Mouse (Mus musculus): ENCODE measurements at regions not wholly inside any gene's neighbourhood (a gene's known extent, or its start where the extent isn't known, plus 50 kb on each side); places are given as distances from the start of the nearest gene placed in this dataset.

GRCm38 (mm10) chr6:31658447-31659199 lies 94.8 kb upstream of the Podxl start:
- DNase-seq: no peak

GRCm38 (mm10) chr6:31650791-31651476 lies 87.2 kb upstream of the Podxl start:
- DNase-seq: no peak

- no peak for DNase-seq
Observed at GRCm38 (mm10) chr6:31645261-31645660, 81.5 kb upstream of the Podxl start.

GRCm38 (mm10) chr6:31644504-31644903 lies 80.7 kb upstream of the Podxl start:
- no peak for DNase-seq

- peak; percentile 81 for DNase-seq
Observed at GRCm38 (mm10) chr6:31642451-31642942, 78.7 kb upstream of the Podxl start.

DNA sequence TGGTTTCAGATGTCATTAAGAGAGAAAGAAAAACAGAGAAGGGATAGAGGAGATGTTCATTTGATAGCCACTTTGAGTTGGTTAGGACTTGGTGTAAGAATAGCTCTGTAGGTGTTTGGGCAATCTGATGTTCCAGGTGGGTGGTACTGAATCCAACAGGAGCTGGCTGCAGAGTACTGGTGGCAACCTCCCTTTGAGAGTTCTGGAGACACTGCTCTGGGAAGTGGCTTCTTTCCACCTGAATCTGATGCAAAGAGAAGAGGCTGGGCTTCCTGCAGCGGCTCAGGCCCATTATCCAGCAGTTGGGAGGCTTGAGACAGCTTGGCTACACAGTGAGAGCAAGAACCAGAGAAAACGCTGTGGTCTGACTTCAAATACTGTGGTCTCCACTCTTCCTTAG lies 77.0 kb upstream of the Podxl start:
- DNase-seq: no peak

DNA sequence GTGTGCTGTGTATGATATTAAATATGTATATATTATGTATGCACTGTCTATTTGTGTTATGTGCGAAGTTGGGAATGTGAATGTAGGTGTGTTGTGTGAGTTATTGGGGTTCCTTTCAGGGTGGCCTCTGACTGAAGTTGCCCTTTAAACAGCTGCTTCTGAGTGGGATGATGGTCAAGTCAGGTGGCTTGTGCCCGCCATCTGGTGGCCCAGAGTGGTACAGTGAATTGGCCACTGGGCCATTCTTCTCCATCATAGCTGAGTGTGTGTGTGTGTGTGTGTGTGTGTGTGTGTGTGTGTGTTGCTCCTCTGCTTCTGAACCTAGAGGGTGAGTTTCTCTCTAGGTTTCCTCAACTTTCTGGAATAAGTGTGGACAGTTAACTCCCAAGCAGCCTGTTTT lies 75.7 kb upstream of the Podxl start:
- DNase-seq: peak; percentile 46

GRCm38 (mm10) chr6:31638434-31639220 lies 74.8 kb upstream of the Podxl start:
- no peak for DNase-seq

DNA sequence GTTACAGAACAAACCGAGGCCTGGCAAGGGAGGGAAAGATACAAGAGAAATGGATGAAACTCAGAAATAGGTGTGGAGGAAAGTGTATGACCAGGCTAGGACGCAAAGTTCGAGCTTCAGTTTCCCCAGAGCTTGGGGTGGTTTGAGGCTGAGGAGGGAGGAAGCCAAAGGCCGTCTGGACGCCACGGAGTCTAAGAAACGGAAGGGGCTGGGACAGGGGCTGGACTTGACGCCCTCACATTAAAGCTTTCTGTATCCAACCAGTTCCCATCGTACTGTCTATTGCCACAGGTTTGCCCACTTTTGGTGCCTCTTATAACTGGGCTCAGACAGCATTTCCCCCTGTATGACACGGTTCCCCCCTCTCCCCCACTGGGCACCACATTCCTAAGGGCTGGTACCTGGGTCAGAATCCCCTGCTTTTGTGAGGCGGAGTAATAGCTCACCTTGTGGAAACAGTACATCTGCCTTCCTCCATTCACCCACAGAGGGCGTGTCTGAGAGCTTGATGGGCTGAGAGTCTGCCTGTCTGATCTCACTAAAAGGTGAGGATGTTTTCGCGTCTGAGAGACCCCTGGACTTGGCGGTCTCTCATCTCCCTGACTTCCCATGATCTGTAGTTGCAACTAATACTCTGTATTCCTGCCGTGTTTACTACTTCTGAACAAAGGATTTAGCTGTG lies 73.7 kb upstream of the Podxl start:
- no peak for DNase-seq

- no peak for DNase-seq
Observed at GRCm38 (mm10) chr6:31636954-31637353, 73.2 kb upstream of the Podxl start.

- no peak for DNase-seq
Observed at GRCm38 (mm10) chr6:31632485-31632884, 68.7 kb upstream of the Podxl start.

GRCm38 (mm10) chr6:31630009-31630408 lies 66.2 kb upstream of the Podxl start:
- no peak for DNase-seq

DNA sequence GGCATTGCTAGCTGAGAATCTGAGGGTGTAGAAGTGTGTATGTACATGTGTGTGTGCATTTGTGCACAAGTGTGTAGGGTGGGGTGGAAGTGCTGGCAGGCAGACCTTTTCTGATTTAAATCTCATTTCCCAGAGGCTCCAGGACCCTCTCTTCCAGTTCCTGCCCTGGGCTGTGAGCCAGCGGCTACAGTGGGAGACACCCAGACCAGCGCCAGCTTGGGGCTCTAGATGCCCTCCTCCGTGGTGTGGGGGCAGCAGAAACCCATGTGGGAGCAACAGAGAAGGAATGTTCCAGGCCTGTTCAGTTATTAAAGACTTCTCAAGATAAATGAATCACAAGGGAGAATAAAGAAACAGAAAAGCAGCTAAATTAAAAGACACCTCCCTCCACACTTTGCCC lies 64.1 kb upstream of the Podxl start:
- DNase-seq: no peak

GRCm38 (mm10) chr6:31625055-31625454 lies 61.3 kb upstream of the Podxl start:
- DNase-seq: no peak

- DNase-seq: no peak
Observed at GRCm38 (mm10) chr6:31624374-31624773, 60.6 kb upstream of the Podxl start.

DNA sequence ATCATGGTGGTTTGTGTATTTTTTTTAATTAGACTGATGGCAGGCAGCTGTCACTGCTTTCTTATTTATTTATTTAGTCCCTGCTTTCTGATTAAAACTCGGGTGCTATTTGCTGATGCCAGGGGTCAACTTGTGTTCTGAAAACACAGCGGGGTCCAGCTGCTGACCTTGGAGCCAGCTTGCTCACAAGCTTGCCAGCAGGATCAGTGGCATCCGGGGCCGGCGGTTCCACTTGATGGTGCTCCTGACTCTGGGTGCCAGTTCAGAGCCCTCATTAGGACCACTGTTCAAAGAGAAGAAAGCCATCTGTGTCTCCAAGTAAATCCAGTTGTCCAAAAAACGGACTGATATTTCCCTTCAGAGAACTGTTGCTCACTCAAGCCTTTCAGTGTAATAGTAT lies 57.2 kb upstream of the Podxl start:
- DNase-seq: no peak

- no peak for DNase-seq
Observed at GRCm38 (mm10) chr6:31618852-31619251, 55.1 kb upstream of the Podxl start.

- DNase-seq: peak; percentile 54
Observed at GRCm38 (mm10) chr6:31617341-31617740, 53.6 kb upstream of the Podxl start.

- no peak for DNase-seq
Observed at GRCm38 (mm10) chr6:31615426-31615970, 51.7 kb upstream of the Podxl start.

GRCm38 (mm10) chr6:31614563-31614962 lies 50.8 kb upstream of the Podxl start:
- no peak for DNase-seq

DNA sequence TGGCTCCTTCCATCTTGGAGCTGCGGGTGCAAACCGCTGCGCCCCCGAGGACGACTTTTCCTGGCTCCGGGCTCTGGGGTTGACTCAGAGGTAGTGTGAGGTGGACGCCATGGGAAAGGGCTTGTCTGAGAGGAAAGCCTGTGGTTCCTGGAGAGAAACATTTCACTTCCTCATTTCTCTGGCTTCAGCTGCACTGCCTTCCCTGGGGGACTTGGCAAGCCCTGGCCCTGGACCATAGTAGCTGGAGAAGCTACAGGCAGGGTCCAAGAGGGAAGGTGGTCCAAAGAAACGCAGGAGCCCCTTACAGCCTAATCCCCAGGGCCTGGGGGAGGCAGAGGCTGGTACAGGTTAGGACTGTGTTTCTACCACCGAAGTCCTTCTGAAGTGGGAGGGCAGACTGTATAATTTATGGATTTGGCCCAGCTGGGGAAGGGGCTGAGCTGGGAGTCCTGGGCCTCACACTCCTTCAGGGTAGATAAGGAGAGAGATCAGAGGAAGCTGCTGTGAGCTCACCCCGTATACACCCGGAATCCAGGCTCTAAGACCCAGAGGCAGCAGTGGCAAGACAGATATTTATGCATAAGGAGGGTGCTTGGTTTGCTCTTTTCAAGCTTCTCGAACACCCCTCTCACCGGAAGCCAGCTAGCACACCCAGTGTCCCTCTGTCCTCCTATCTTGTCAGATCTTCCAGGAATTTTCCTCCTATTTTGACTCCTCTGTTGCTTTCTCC lies 50.0 kb upstream of the Podxl start:
- DNase-seq: no peak
